Mouse (Mus musculus): ENCODE results near the gene Tenm1. TPM values are rescaled to one million over a fixed set of nuclear protein-coding genes. Genes with fewer than 3 reads are reported as not detected.

Gene Tenm1
- total RNA-seq, 2 experiments from 2014 or later, result 77.8 to 84.5 TPM

GRCm38 (mm10) chrX:42500538-42500937, 928.4 kb downstream of the Tenm1 start:
- DNase-seq (ENCODE audit: extremely low spot score in 1 of 2, low spot score in 2 of 2), result no peak
- intact Hi-C loops (cut with DNase I), result no loop called here

GRCm38 (mm10) chrX:42490336-42490735, 938.6 kb downstream of the Tenm1 start:
- intact Hi-C loops (cut with DNase I), result no loop called here
- DNase-seq (ENCODE audit: extremely low spot score in 1 of 2, low spot score in 2 of 2), result no peak

GRCm38 (mm10) chrX:42489446-42489845, 939.5 kb downstream of the Tenm1 start, which contains the start of gene Tex13c2:
Gene Tex13c2 (plus strand): TSS chrX:42489691.
- DNase-seq (ENCODE audit: extremely low spot score in 1 of 2, low spot score in 2 of 2), result no peak
- intact Hi-C loops (cut with DNase I), result no loop called here

Other genes with a start within 250 kb of the Tenm1 start
- gene Tex13c1, start 162.0 kb upstream of the Tenm1 start, total RNA-seq (2021), result not detected